Mouse (Mus musculus): ENCODE measurements at regions not wholly inside any gene's neighbourhood (a gene's known extent, or its start where the extent isn't known, plus 50 kb on each side); places are given as distances from the start of the nearest gene placed in this dataset.

DNA sequence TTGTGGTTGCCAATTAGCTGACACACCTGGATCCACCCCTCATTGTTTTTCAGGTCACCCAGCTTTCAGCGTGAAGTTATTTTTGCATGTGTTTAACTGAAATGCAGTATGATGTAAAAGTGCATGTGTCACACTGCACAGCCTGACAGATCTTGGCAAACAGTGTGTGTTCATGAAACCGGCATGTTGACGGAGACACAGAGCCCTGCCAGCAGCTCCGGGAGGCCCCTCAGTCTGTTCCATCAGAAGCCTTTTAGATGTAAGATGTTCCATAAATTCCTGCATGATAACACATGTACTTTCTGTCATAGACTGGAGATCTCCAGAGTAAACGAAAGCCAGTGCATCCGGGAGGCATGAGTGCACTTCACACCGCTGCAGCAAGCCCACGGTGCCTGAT is 159.5 kb downstream of the Auh start:
- Histone ChIP-seq H3K27ac (replicated peaks; ENCODE audit: low read depth, low read length) (no peak overlapping the region), H3K4me1 (ENCODE audit: control insufficient read depth, insufficient read depth, low read length) (peaks cover 2% of the 10 kb centered on the region), H3K9ac (ENCODE audit: low read length) (no peak overlapping the region), H3K4me3 (ENCODE audit: low read depth, low read length) (no peak overlapping the region), H3K4me2 (ENCODE audit: low read depth, severe bottlenecking) (no peak overlapping the region), H3K9me3 (ENCODE audit: control insufficient read depth, low read length) (no peaks in the 10 kb centered on the region), H3K36me3 (ENCODE audit: control insufficient read depth, insufficient read depth, low read length) (no peaks in the 10 kb centered on the region), H3K27me3 (ENCODE audit: control insufficient read depth, insufficient read depth, low read length) (no peaks in the 10 kb centered on the region)
- no peak for DNase-seq (ENCODE audit: low spot score)
- 94% methylated on average over 8 of the region's 8 CpGs for WGBS
- ATAC-seq (ENCODE audit: insufficient number of reproducible peaks, low FRiP score, low TSS enrichment, low read depth) = no peak

DNA sequence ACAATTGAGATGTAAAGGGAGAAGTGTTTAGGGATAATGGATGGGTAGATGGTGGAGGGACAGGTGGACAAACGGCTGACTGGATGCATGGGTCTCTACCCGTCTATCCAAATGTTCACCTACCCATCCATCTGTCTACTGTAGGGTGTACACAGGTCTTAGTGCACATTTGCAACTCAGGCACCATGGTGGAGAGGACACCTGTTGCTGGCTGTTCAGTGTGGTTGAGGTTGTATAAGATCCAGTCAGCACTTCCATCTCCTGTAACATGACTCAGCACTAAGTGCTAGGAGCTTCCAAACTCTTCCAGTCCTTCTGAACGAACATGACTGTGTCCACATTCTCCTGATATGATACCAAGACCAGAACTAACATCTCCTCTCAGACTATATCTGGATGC is 158.0 kb downstream of the Auh start:
- WGBS = 90% methylated on average over 3 of the region's 3 CpGs
- H3K27me3 ChIP-seq (ENCODE audit: control insufficient read depth, insufficient read depth, low read length) = no peaks in the 10 kb centered on the region
- no peak overlapping the region for H3K4me2 ChIP-seq (ENCODE audit: low read depth, severe bottlenecking)
- H3K36me3 ChIP-seq (ENCODE audit: control insufficient read depth, insufficient read depth, low read length) = no peaks in the 10 kb centered on the region
- ATAC-seq (ENCODE audit: insufficient number of reproducible peaks, low FRiP score, low TSS enrichment, low read depth) (no peak), DNase-seq (ENCODE audit: low spot score) (no peak)
- H3K4me3 ChIP-seq (ENCODE audit: low read depth, low read length) = no peak overlapping the region
- H3K4me1 ChIP-seq (ENCODE audit: control insufficient read depth, insufficient read depth, low read length) = no peaks in the 10 kb centered on the region
- no peaks in the 10 kb centered on the region for H3K9me3 ChIP-seq (ENCODE audit: control insufficient read depth, low read length)
- H3K9ac ChIP-seq (ENCODE audit: low read length) = no peak overlapping the region
- H3K27ac ChIP-seq (replicated peaks; ENCODE audit: low read depth, low read length) = no peak overlapping the region

DNA sequence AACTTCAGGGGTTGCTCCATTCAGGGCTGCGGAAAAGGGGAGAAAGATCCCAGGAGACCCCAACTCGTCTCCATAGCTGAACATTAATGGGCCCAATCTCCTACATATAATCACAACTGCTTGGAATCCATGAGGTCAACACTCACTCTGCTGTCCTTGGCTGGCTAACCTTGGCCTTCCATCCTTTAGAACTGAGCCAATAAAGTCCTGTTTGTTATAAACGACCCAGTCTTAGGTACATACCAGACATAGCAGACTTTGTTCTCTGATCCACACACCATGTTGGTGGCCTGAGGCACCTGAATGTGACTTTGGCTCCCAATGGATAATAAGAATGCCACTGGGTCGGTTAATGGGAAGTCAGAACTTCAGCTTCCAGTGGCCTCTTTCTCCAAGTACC is 157.4 kb downstream of the Auh start:
- no peaks in the 10 kb centered on the region for H3K4me1 ChIP-seq (ENCODE audit: control insufficient read depth, insufficient read depth, low read length)
- no peak for ATAC-seq (ENCODE audit: insufficient number of reproducible peaks, low FRiP score, low TSS enrichment, low read depth)

DNA sequence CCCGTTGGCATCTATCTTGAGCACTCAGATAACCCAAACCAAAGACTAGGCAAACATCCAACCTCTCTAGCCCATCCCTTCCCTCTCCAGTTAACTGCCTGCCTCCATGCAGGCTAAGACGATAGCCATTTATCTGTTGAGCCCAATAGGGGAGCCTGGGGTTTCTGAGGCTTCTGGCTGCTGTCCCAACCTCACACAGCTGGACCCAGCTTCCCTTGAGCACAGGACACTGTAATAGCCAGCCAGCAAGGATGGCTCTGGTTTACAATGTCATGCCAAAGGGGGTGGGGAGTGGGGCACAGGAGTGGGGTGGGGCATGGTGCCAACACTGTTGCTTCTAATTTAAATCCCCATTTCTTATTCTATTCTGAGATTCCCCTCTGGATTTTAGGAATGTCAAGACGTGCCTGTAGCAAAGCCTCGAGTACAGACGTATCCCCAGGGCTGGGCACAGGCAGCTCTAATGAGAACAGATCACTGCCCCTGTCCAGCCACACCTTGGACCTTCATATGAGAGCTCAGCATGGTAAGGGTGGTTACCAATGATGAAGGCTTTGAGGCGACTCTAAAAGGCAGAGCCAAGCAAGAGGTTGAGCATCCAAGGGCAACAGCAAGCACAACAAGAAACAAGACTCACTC is 152.0 kb downstream of the Auh start:
- DNase-seq (ENCODE audit: low spot score) (no peak), ATAC-seq (ENCODE audit: insufficient number of reproducible peaks, low FRiP score, low TSS enrichment, low read depth) (no peak)
- WGBS = 80% methylated on average over 6 of the region's 6 CpGs
- H3K9ac ChIP-seq (ENCODE audit: low read length) = no peak overlapping the region
- no peaks in the 10 kb centered on the region for H3K36me3 ChIP-seq (ENCODE audit: control insufficient read depth, insufficient read depth, low read length)
- H3K9me3 ChIP-seq (ENCODE audit: control insufficient read depth, low read length) = no peaks in the 10 kb centered on the region
- no peak overlapping the region for H3K4me2 ChIP-seq (ENCODE audit: low read depth, severe bottlenecking)
- no peaks in the 10 kb centered on the region for H3K4me1 ChIP-seq (ENCODE audit: control insufficient read depth, insufficient read depth, low read length)
- H3K4me3 ChIP-seq (ENCODE audit: low read depth, low read length) = no peak overlapping the region
- no peak overlapping the region for H3K27ac ChIP-seq (replicated peaks; ENCODE audit: low read depth, low read length)
- H3K27me3 ChIP-seq (ENCODE audit: control insufficient read depth, insufficient read depth, low read length) = no peaks in the 10 kb centered on the region

More for the DNA sequence above, 157.4 kb downstream of the Auh start:
- Histone ChIP-seq H3K9ac (ENCODE audit: low read length) (no peak overlapping the region), H3K36me3 (ENCODE audit: control insufficient read depth, insufficient read depth, low read length) (no peaks in the 10 kb centered on the region), H3K4me2 (ENCODE audit: low read depth, severe bottlenecking) (no peak overlapping the region), H3K9me3 (ENCODE audit: control insufficient read depth, low read length) (no peaks in the 10 kb centered on the region), H3K4me3 (ENCODE audit: low read depth, low read length) (no peak overlapping the region), H3K27ac (replicated peaks; ENCODE audit: low read depth, low read length) (no peak overlapping the region), H3K27me3 (ENCODE audit: control insufficient read depth, insufficient read depth, low read length) (no peaks in the 10 kb centered on the region)
- 77% methylated on average over 4 of the region's 4 CpGs for WGBS
- no peak for DNase-seq (ENCODE audit: low spot score)

DNA sequence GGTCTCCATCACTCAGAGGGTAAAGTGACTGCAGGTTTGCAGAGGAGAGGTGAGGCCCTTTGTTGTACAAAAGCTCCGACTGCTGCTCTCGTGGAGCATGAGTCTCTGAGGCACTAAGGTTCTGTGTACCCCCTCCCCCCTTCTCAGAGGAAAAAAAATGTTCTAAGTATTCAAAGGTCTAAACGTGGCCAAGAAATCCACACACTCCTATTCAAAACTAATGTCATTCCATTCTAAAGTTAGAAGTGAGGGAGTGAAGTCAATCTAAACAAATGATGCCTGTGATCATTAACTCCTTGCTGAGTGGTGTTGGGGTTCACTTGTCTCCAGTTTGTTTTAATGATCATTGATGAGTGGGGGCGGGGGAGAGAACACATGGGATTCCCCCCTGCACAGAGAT is 150.6 kb downstream of the Auh start:
- Histone ChIP-seq H3K27ac (replicated peaks; ENCODE audit: low read depth, low read length) (no peak overlapping the region), H3K4me3 (ENCODE audit: low read depth, low read length) (no peak overlapping the region), H3K9me3 (ENCODE audit: control insufficient read depth, low read length) (no peaks in the 10 kb centered on the region), H3K4me2 (ENCODE audit: low read depth, severe bottlenecking) (no peak overlapping the region), H3K27me3 (ENCODE audit: control insufficient read depth, insufficient read depth, low read length) (no peaks in the 10 kb centered on the region), H3K36me3 (ENCODE audit: control insufficient read depth, insufficient read depth, low read length) (no peaks in the 10 kb centered on the region), H3K9ac (ENCODE audit: low read length) (no peak overlapping the region), H3K4me1 (ENCODE audit: control insufficient read depth, insufficient read depth, low read length) (no peaks in the 10 kb centered on the region)
- DNase-seq (ENCODE audit: low spot score) = no peak
- ATAC-seq (ENCODE audit: insufficient number of reproducible peaks, low FRiP score, low TSS enrichment, low read depth) = no peak
- whole genome bisulfite sequencing = 33% methylated on average over 4 of the region's 4 CpGs

Measured in limb, embryonic 11.5 days (tissue).